ENCODE assay signal across 21 mouse cellular contexts in the genomic region with DNA sequence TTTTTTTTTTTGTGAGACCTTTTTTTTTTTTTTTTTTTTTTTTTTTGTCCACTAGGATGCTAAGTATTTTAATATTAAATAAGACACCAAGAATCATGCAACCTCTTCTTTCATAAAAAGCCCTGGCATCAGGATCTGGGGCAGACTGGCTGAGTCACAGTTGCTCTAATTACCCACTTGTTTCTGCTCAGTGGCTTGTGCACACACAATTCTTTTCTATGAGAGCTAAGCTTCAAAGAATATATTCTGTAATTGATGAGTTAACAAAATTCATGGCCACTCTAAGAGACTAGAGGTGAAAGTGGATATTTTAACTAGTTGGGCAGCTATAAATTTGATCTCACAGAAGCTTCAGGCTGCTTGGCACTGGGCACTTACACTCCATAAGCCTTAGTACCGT.
"Had no signal": no experiment of that assay in that cellular context is flagged by ENCODE, and none has a peak within 500 bp of the region (broad histone marks: within the 10 kb centered on the region; RNA-seq: fewer than 3 reads in every experiment).

No protein-coding gene starts in this region.

- H3K4me3 ChIP-seq: gastrocnemius, adult 2 months; heart, embryonic 10.5 days; heart, embryonic 12.5 days; hindbrain, embryonic 10.5 days; hindbrain, embryonic 12.5 days; intestine, embryonic 15.5 days; left cerebral cortex, adult 2 months; limb, embryonic 10.5 days; limb, embryonic 12.5 days had no signal

- DNase-seq: gastrocnemius, adult 2 months; gastrocnemius, postnatal 10 days; gastrocnemius, postnatal 25 days; heart, adult 18-20 months; heart, postnatal 10 days; heart, postnatal 4 days; kidney, adult 18-20 months; kidney, adult 8-10 months; kidney, postnatal 10 days; kidney, postnatal 25 days; kidney, postnatal 4 days; liver had no signal

- H3K27ac ChIP-seq: gastrocnemius, adult 2 months; heart, embryonic 10.5 days; hindbrain, embryonic 10.5 days; hindbrain, embryonic 12.5 days; hindbrain, embryonic 14.5 days; intestine, embryonic 15.5 days; left cerebral cortex, adult 2 months; limb, embryonic 10.5 days; limb, embryonic 12.5 days had no signal
